Mouse (Mus musculus): Measurements from ENCODE around the gene Ano1.

- TF ChIP-seq GATA1 (IDR thresholded peaks at IDR 0.05; ENCODE audit: borderline replicate concordance, low read length) = no peak
- no peak for TF ChIP-seq FLI1 (IDR thresholded peaks at IDR 0.05; ENCODE audit: low read length)
These were observed 125.7 kb downstream of the Ano1 start for GRCm38 (mm10) chr7:144626042-144626441.
